Mouse (Mus musculus): ENCODE data around the gene 4921509C19Rik. TPM values are rescaled to one million over a fixed set of nuclear protein-coding genes. Genes with fewer than 3 reads are reported as not detected.
"Not testable (repeated sequence)": the region's sequence is repeated elsewhere in the genome, so short reads cannot be mapped to it uniquely, and the experiment has no call there.

The 4921509C19Rik gene
- not detected for total RNA-seq (2021)
- long read RNA-seq, experiment 1: 0 reads
- long read RNA-seq, experiment 2: 0 reads

- H3K4me3 ChIP-seq; intact Hi-C loops (cut with DNase I); H3K27ac ChIP-seq; DNase-seq: not testable (repeated sequence)
Observed at GRCm38 (mm10) chr2:151476053-151476452, at the start of gene 4921509C19Rik. Gene 4921509C19Rik, minus strand, starts transcription at chr2:151476153.

GRCm38 (mm10) chr2:151525520-151525919 lies 49.6 kb upstream of the 4921509C19Rik start:
- intact Hi-C loops (cut with DNase I): no loop called here
- H3K4me3 ChIP-seq: no peak overlapping the region

GRCm38 (mm10) chr2:151524324-151525041 lies 48.5 kb upstream of the 4921509C19Rik start:
- TF ChIP-seq CTCF (IDR thresholded peaks at IDR 0.05): no peak
- intact Hi-C loops (cut with DNase I): no loop called here
- Histone ChIP-seq H3K4me3 (no peak overlapping the region), H3K27ac (no peak overlapping the region)
- DNase-seq: no peak

More at GRCm38 (mm10) chr2:151525520-151525919, 49.6 kb upstream of the 4921509C19Rik start:
- DNase-seq: no peak
- no peak overlapping the region for H3K27ac ChIP-seq
- no peak for TF ChIP-seq CTCF (IDR thresholded peaks at IDR 0.05)

- peak; percentile 24; the same call in 1 of the 2 replicates for TF ChIP-seq CTCF (IDR thresholded peaks at IDR 0.05)
- DNase-seq: no peak
- Histone ChIP-seq H3K4me3 (no peak overlapping the region), H3K27ac (no peak overlapping the region)
- intact Hi-C loops (cut with DNase I): no loop called here
Observed at GRCm38 (mm10) chr2:151519000-151519399, 43.0 kb upstream of the 4921509C19Rik start.

GRCm38 (mm10) chr2:151513525-151514285 lies 37.8 kb upstream of the 4921509C19Rik start:
- intact Hi-C loops (cut with DNase I): no loop called here
- TF ChIP-seq CTCF (IDR thresholded peaks at IDR 0.05): peak; percentile 23; the same call in 1 of the 2 replicates
- Histone ChIP-seq H3K4me3 (no peak overlapping the region), H3K27ac (no peak overlapping the region)
- no peak for DNase-seq

- Histone ChIP-seq H3K27ac (no peak overlapping the region), H3K4me3 (no peak overlapping the region)
- DNase-seq: peak; percentile 63
- no peak for TF ChIP-seq CTCF (IDR thresholded peaks at IDR 0.05)
- intact Hi-C loops (cut with DNase I): no loop called here
Observed at GRCm38 (mm10) chr2:151512199-151512598, 36.2 kb upstream of the 4921509C19Rik start.

- Histone ChIP-seq H3K4me3 (no peak overlapping the region), H3K27ac (no peak overlapping the region)
- intact Hi-C loops (cut with DNase I): no loop called here
- peak; percentile 14; the same call in 1 of the 2 replicates for TF ChIP-seq CTCF (IDR thresholded peaks at IDR 0.05)
- no peak for DNase-seq
Observed at GRCm38 (mm10) chr2:151504226-151504625, 28.3 kb upstream of the 4921509C19Rik start.

- Histone ChIP-seq H3K4me3 (no peak overlapping the region), H3K27ac (no peak overlapping the region)
- TF ChIP-seq CTCF (IDR thresholded peaks at IDR 0.05): no peak
- intact Hi-C loops (cut with DNase I): no loop called here
- no peak for DNase-seq
Observed at GRCm38 (mm10) chr2:151500442-151501007, 24.6 kb upstream of the 4921509C19Rik start.

GRCm38 (mm10) chr2:151498358-151498757 lies 22.4 kb upstream of the 4921509C19Rik start:
- Histone ChIP-seq H3K27ac (no peak overlapping the region), H3K4me3 (no peak overlapping the region)
- intact Hi-C loops (cut with DNase I): loop anchor here (10.0 kb wide), 1 partner anchor 894 kb away; the partner anchor contains the start of gene Apmap
- no peak for TF ChIP-seq CTCF (IDR thresholded peaks at IDR 0.05)
- DNase-seq: no peak

- Histone ChIP-seq H3K4me3 (peak within 1 kb of the TSS; percentile 95), H3K27ac (peak within 1 kb of the TSS; percentile 93)
- intact Hi-C loops (cut with DNase I): loop anchor here (1.0 to 10.0 kb wide), 6 partner anchors 49 to 889 kb away; partner anchors contain the start of genes Apmap and Fkbp1a
- peak; percentile 97 for DNase-seq
- TF ChIP-seq CTCF (IDR thresholded peaks at IDR 0.05): peak; percentile 98
Observed at GRCm38 (mm10) chr2:151494035-151494803, 18.3 kb upstream of the 4921509C19Rik start, which contains the start of gene Nsfl1c. Gene Nsfl1c, plus strand, starts transcription at chr2:151494182.

- no peak for DNase-seq
- H3K4me3 ChIP-seq: no peak overlapping the region
- H3K27ac ChIP-seq: no peak overlapping the region
- intact Hi-C loops (cut with DNase I): no loop called here
- no peak for TF ChIP-seq CTCF (IDR thresholded peaks at IDR 0.05)
Observed at GRCm38 (mm10) chr2:151486496-151486895, 10.5 kb upstream of the 4921509C19Rik start.

GRCm38 (mm10) chr2:151434971-151435370 lies 41.0 kb downstream of the 4921509C19Rik start:
- DNase-seq; H3K4me3 ChIP-seq; intact Hi-C loops (cut with DNase I); H3K27ac ChIP-seq: not testable (repeated sequence)
